Mouse (Mus musculus): ENCODE measurements at regions not wholly inside any gene's neighbourhood (a gene's known extent, or its start where the extent isn't known, plus 50 kb on each side); places are given as distances from the start of the nearest gene placed in this dataset.

DNA sequence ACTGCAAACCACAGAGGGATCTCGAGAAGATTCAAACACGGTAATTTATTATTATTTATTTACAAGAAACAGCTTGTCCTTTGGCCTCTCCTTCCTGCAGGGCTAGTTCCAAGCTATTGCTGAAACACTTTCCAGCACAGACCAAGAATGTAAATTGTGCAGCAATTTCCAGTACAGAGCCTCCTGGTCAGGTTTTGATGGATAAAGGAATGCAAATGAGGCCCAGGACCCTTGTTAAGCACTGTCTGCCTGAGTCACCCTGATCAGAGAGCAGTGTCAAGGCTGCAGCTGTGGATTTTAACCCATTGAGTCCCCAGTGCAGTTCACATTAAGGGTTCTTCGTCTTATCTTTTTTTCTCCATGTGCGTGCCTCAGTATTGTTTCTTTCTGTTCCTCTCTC lies 142.3 kb upstream of the Zkscan2 start:
- DNase-seq: no peak

DNA sequence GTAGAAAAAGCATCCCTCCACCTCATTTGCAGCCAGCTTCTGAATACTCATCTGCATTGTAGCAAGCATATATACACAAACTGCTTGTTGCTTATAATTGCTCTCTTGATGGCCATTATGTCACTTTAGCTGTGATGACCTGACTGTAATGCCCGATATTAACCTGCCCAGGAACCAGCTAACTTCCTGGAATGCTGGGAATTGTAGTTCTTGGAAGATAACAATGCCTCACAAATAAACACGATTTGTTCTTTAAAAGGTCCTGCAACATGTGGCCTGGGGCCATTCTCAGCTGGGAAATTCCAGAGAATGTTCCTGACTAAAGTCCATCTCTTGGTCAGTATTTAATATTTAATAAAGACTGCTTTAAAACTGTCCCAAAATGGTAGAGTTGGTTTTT lies 143.2 kb upstream of the Zkscan2 start:
- no peak for DNase-seq

DNA sequence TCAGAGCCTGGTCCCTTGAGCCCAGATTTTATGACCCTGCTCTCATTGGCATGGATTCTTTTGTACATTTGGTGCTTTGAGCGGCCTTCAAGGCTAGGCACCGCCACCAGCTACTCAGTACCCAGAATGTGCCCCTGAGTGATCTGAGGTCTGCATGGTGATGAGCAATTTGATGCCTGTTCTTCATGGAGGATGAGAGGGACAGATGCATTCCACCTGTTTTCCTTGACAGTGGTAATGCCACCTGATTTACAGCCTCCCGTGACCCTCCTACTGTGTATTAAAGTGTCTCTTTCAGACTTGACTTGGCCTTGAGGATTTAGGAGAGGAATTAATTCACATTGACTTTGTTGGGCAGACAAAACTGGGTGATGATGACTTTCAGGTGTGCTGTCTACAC lies 145.3 kb upstream of the Zkscan2 start:
- no peak for DNase-seq

GRCm38 (mm10) chr7:123665459-123665858 lies 165.2 kb upstream of the Zkscan2 start:
- no peak for DNase-seq

DNA sequence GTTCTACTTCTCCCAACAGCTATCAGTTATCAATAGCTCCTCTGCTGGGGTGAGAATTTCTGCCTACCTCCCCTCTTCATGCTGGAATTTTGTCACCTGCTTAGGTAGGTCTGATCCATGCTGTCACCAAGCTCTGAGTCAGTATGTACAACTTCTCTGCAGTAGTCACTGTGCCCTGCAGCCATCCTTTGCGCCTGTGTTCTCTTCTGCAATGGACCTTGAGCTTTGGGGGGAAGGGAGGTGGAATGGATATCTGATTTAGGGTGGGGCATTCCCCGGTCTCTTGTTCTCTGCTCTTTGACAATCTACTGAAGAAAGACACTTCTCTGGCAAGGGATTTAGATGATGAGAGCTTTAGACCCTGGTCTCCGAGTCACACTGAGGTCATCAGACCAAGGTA lies 184.5 kb upstream of the Zkscan2 start:
- DNase-seq: no peak

GRCm38 (mm10) chr7:123686547-123686946 lies 186.3 kb upstream of the Zkscan2 start:
- no peak for DNase-seq

GRCm38 (mm10) chr7:123731016-123731415 lies 230.8 kb upstream of the Zkscan2 start:
- no peak for DNase-seq

DNA sequence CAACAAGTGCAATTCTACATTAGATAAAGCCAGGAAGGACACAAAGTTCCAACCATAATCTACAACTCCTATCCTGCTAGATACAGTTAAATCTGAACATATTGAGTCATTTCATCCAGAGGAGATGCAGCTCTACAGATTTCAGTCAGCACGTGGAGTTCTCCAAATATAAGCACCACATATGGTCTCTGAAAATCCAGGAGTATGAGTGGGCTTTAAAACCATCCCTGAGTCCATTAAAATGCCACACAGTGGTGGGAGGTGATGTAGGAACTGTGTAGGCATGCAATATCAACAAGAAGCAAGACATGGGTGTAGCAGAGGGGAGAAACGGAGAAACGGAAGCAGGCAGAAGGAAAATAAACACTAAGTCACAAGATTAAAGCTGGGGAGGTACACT lies 232.8 kb upstream of the Zkscan2 start:
- no peak for DNase-seq

DNA sequence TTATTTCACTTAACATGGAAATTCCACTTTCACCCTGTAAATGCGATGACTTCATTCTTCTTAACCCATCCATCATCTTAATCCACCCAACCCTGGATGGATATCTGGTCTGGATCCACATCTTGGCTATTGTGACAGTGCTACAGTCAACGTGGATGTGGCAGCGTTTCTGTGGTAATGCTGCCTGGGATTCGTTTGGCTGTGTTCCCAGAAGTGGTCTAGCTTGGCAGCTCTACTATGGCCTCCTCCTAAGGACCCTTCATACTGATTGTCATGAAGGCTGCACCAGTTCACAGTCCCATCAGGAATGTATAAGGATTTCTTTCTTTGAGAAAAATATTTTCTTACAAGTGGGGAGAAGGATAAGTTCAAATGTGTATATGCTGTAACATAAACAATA lies 234.7 kb upstream of the Hs3st4 start:
- no peak for DNase-seq

DNA sequence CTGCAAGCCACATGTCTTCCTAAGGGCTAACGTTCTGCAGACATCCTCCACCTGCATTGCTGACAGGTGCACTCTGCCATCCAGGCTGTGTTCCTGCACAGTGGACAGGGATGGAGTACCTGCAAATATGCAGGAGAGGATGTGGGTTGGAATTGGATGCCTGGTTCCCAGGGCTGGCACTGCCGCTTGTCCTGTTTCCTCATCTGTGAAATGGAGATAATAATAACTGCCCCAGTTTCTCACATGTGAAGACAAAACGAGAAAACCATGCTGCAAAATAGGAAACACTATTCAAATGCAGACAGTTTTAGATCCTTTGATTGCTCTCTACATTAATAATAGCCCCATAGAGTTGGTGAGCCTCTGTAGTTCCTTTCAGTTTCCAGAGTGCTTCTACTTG lies 229.4 kb upstream of the Hs3st4 start:
- DNase-seq: no peak

DNA sequence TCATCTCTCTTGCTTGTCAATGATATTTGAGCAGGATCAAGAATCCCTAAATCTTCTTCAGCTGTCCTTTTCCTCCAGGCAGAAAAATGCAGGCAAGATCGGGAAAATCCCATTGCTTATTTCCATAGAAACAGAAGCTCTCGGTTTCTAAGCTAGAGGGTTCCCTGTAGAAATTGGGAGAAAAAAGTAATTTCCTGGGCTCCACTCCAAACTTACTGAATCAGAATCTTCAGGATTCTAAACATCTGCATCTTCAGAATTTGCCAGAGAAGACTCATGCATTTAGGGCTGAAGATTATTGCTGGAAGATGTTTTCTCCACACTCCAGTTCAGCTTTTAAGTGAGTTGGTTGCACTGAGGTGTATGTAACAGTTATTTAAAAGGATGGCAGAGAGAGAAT lies 187.6 kb upstream of the Hs3st4 start:
- DNase-seq: no peak

- DNase-seq: no peak
These were observed 186.6 kb upstream of the Hs3st4 start for GRCm38 (mm10) chr7:123796096-123796495.

- DNase-seq: no peak
These were observed 177.0 kb upstream of the Hs3st4 start for GRCm38 (mm10) chr7:123805650-123806049.

DNA sequence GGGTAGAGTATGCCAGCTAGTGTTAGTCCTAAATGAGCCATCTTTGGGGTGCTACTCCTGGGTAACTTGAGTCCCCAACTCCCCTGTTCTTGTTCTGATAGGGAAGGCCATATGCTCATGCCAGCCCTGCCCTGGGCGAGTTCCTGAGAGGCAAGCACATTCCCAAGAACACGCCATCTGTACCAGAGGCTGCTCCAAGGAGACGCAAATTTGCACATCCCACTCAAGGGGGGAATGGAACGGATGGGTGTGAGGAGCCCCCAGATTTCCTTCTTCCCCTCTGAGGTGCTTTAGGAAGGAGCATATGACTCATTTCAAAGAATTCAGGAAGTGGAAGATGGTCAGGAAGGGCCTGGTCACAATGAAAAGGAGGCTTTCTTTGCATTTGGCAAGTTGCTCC lies 158.7 kb upstream of the Hs3st4 start:
- DNase-seq: no peak

GRCm38 (mm10) chr7:123826406-123826805 lies 156.3 kb upstream of the Hs3st4 start:
- DNase-seq: no peak

DNA sequence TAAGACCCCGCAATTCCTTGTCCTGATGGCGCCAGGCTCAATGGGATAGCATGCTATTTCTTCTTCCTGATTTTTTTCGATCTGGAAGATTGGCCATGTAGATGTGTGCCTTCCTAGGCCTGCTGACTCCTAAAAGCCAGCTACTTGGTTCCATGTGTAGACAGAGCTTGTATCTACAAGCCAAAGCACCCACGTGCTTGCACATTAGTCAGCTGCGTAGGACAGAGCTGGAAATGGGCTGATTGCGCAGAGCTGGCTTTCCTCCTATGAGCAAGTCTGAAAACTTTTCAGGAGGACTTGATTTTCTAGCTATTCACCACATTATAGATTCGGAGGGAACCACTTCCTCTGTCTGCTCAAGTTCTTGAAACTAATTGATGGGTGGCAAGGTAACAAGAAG lies 140.1 kb upstream of the Hs3st4 start:
- no peak for DNase-seq

DNA sequence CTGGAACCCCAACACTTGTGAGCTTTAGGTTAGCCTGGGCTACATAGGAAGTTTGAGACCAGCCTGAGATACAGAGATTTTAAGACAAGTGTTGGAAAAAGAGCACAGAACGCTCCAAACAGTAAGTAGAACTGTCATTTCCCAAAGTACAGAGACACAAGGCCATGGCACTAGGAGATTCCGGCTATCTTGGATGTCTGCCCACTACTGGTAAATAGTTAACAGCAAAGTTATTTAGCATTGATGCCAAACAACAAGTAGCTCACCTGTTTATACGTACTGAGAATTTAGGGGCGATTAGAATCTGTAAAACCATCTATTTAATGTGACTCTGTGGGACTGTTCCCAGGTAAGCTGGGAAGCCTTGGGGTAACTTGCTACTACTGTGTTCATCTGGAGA lies 135.6 kb upstream of the Hs3st4 start:
- no peak for DNase-seq

DNA sequence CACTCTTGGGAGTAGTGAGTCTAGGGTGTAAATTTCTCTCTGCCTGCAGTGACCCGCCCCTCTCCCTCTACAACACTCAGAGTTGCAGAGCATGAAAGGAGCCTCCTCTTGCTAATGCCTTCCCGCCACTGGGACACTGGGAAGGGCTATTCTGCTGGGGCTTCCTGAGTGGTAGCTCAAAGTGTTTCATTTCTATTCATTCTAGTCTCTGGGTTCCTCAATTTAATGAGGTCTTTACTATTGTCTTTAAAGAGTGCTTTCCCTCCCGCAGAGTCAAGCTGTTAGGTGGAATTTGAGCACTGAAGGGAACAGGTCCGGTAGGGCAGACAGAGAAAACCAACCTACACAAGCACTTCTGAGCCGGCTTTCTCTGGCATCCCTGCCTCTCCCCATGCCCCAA lies 134.0 kb upstream of the Hs3st4 start:
- DNase-seq: no peak

GRCm38 (mm10) chr7:123849220-123849619 lies 133.4 kb upstream of the Hs3st4 start:
- DNase-seq: no peak

GRCm38 (mm10) chr7:123850272-123851197 lies 132.1 kb upstream of the Hs3st4 start:
- DNase-seq: peak; percentile 13

DNA sequence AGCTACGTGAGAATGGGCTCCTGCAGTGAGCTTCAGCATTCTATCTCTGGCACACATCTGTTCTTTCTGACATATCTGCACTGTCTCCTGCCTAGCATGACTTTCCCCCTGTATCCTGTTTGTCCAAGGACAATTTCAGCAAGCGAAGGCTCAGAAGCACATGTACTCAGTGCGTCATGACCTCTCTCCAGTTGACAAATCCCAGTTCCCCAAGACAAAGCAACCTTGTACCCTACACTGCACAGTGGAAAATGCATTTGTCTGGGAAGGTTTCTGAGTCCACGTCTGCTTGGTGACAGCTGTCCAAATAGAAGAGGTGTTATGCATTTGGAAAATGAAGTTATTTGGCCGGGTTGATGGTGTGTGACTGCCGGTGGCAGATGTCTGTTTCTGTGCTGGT lies 125.1 kb upstream of the Hs3st4 start:
- no peak for DNase-seq

DNA sequence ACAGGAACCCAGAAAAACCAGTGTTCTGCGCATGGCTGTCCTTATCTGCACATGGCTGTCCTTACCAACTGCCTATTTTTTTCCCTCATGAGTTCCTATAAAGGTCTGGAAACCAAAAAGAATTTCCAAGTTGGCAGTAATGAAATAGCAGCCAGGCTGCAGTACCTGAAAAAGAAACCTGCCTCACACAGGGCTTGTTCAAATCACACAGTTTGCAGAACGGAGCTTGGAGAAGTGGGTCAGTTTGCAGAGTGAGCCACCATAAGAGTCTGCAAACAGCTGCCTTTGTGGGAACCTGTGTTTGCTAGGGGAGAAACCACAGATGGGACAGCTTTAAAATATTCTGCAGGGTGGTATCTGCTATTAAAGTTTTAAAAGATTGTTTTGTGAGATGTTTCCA lies 121.0 kb upstream of the Hs3st4 start:
- no peak for DNase-seq

DNA sequence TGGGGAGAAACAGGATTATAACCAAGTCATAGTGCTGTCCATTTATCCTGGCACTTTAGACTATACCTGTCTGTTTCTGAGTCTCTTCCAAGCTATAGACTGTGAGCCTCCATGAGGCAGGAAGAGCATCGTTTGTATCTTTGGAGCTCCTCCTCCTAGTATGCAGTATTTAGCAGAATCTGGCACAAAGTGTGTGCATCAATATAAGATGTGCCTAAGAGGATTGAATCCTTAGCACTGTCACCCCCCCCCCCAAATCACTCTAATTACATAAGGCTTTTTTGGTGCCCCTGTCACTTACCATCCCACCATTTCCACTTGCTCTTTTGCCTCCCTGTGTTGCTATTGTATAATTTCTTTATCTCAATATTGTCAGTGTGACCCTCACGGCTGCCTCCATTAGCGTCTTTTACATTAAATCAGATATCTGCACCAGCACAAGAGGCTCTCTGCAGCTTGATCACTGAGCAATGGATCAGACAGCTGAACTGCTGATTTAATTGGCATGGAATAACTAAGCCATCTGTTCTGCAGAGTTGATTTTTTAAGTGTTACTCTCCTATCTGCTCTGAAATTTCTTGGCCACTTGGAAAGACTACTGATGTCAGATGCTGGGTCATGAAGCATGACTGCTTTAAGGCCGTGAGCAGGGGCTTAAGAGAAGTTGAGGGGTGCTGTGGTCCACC lies 85.8 kb upstream of the Hs3st4 start:
- no peak for DNase-seq
